Mouse (Mus musculus): ENCODE measurements at regions not wholly inside any gene's neighbourhood (a gene's known extent, or its start where the extent isn't known, plus 50 kb on each side); places are given as distances from the start of the nearest gene placed in this dataset.
"Not testable (repeated sequence)": the region's sequence is repeated elsewhere in the genome, so short reads cannot be mapped to it uniquely, and the experiment has no call there.

- no peak for DNase-seq (ENCODE audit: low read depth, low spot score)
Observed at GRCm38 (mm10) chr12:112298521-112298920, 152.5 kb downstream of the Kif26a start.

DNA sequence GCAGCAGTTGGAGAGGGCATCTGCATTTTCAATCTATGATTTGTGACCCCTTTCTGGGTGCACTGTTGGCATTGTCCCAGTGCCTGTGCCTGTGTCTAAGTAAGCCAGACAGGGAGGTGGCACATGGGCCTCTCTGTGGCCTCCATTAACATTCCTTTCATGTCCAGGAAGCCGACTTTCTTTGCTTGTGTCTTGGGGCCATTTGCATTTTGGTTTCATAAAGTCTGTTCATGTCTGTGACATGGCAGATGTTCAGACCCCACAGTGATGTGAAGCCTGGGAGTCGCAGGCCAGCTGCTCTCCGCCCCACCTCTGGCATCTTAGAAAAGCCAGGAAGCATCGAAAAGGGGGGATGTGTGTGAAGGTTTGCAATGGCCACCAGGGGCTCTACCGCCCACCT lies 153.1 kb downstream of the Kif26a start:
- DNase-seq (ENCODE audit: low read depth, low spot score) = no peak

DNA sequence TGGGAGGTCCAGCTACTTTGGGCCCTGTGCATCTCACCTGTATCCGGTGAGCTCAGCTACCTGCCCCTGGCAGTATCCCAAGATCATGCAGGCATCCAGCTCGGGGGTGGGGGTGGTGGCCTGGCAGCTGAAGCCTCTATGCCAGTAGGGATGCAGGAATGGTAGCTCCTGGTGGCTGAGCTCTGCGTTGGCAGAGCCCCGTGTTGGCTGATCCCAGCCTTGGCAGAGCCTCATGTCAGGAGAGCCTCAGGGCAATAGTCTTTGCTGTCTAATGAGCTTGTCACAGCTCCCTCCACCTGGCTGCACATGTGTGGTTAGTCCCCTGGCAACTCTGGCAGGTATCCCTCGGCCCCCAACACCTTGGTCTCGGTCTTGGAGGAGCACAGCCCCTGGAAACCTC lies 153.6 kb downstream of the Kif26a start:
- DNase-seq (ENCODE audit: low read depth, low spot score) = no peak

- no peak for DNase-seq (ENCODE audit: low read depth, low spot score)
Observed at GRCm38 (mm10) chr12:112300125-112300524, 154.1 kb downstream of the Kif26a start.

GRCm38 (mm10) chr12:112301411-112301891 lies 155.4 kb downstream of the Kif26a start:
- no peak for DNase-seq (ENCODE audit: low read depth, low spot score)

GRCm38 (mm10) chr12:112301929-112302328 lies 155.9 kb downstream of the Kif26a start:
- no peak for DNase-seq (ENCODE audit: low read depth, low spot score)

GRCm38 (mm10) chr12:112306208-112306607 lies 160.2 kb downstream of the Kif26a start:
- no peak for DNase-seq (ENCODE audit: low read depth, low spot score)

GRCm38 (mm10) chr12:112308016-112308415 lies 162.0 kb downstream of the Kif26a start:
- DNase-seq (ENCODE audit: low read depth, low spot score) = no peak

- not testable (repeated sequence) for DNase-seq (ENCODE audit: low read depth, low spot score)
Observed at GRCm38 (mm10) chr12:112309096-112309495, 163.1 kb downstream of the Kif26a start.

DNA sequence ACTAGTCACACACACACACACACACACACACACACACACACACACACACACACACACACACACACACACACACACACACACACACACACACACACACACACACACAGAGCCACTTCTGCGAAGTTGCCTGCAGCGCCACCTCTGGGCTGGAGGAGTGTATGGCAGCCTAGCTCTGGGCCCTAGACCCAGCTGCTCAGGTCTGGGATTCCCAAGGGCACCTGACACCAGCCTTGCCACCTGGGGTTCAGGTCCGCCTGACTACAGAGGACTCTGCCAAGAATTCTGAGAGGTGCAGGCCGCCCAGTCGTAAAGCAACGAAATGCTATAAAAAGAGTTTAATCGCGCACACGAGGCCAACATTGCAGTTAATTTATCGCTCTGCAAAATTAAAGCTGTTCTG lies 163.8 kb downstream of the Kif26a start:
- DNase-seq (ENCODE audit: low read depth, low spot score) = no peak

- DNase-seq (ENCODE audit: low read depth, low spot score) = no peak
Observed at GRCm38 (mm10) chr12:112310661-112311060, 164.7 kb downstream of the Kif26a start.

GRCm38 (mm10) chr12:112314781-112315180 lies 168.8 kb downstream of the Kif26a start:
- no peak for DNase-seq (ENCODE audit: low read depth, low spot score)

- DNase-seq (ENCODE audit: low read depth, low spot score) = no peak
Observed at GRCm38 (mm10) chr12:112317191-112317590, 171.2 kb downstream of the Kif26a start.

GRCm38 (mm10) chr12:112318461-112318860 lies 170.8 kb upstream of the A530016L24Rik start:
- no peak for DNase-seq (ENCODE audit: low read depth, low spot score)

DNA sequence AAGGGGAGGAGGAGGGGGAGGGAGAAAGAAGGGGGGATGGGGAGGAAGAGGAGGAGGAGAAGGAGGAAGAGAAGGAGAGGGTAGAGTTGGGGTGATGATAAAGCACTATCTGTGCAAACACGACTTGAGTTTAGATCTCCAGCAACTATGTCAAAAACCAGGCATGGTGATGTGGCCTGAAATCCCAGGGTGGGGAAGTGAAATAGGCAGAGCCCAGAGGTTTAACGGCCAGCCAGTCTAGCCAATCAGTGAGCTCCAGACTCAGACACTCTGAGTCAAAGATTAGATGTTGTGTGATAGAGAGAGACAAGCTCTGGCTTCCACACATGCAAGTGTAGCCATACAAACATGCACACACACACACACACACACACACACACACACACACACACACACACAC lies 167.1 kb upstream of the A530016L24Rik start:
- no peak for DNase-seq (ENCODE audit: low read depth, low spot score)

- no peak for DNase-seq (ENCODE audit: low read depth, low spot score)
Observed at GRCm38 (mm10) chr12:112327411-112327810, 161.8 kb upstream of the A530016L24Rik start.

- no peak for DNase-seq (ENCODE audit: low read depth, low spot score)
Observed at GRCm38 (mm10) chr12:112328809-112329575, 160.3 kb upstream of the A530016L24Rik start.

DNA sequence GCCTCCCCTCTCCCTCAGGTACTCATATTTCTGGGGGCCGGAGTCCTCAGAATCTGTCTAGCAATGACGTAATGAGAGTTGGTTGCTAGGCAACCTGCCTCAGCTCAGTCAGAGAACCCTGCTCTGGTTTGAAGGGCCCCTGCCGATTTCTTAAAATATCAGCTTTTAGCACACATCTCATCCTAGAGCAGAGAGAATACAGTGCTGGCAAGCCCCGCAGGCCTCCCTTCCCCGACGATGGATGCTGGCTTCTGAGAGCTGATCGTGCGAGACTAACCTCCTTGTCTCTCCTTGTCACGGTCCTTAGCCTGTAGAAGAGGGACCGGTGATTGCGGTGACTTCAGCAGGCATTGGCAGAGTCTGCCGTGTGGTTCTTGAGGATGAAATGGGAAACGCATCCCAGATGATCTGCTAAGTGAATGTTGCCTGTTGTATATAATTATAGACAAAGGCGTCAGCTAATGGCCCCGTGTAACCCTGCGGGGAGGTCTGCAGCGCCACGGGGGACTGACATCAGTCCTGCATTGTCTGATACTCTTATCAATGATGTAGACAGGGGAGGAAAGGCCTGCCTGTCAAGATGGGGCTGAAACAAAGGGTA lies 159.4 kb upstream of the A530016L24Rik start:
- no peak for DNase-seq (ENCODE audit: low read depth, low spot score)

GRCm38 (mm10) chr12:112330557-112330956 lies 158.7 kb upstream of the A530016L24Rik start:
- DNase-seq (ENCODE audit: low read depth, low spot score) = no peak

DNA sequence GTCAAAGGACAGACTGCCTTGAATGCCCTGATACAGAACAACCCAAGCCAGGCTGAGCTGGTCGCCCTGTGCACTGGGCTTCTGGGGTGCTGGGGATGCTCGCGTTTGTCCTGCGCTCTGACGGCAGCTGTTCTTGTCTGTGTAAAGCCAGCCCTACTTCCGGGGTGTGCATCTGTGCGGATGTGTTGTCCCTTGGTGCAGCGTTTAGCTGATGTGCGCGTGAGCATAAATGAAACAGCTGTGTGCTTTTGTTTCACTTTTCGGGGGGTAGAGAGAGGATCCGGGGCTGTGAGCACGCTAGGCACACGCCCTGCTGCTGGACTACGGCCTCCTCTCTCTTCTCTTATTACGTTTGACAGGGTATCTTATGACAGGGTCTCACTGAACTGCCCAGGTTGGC lies 158.2 kb upstream of the A530016L24Rik start:
- no peak for DNase-seq (ENCODE audit: low read depth, low spot score)

- no peak for DNase-seq (ENCODE audit: low read depth, low spot score)
Observed at GRCm38 (mm10) chr12:112333125-112334079, 155.8 kb upstream of the A530016L24Rik start.

All from CD4-positive helper T cell, adult 2 months (primary cell).